Mouse (Mus musculus) subcutaneous adipose tissue, adult 2 months (tissue): ENCODE data around the gene Gm6465. TPM values are rescaled to one million over a fixed set of nuclear protein-coding genes. Genes with fewer than 3 reads are reported as not detected.

Experiments
- polyA plus RNA-seq: library from polyadenylated mRNA; depleted of rRNA; stranded (reverse); fragments of >200 nt; gene quantifications from 2 replicates; pipeline ENCODE4 v1.2.3, GENCODE M21; 2012; ENCODE audit warnings: low replicate concordance; rRNA removed

Gm6465 gene
- polyA plus RNA-seq, result not detected in 2 replicates

GRCm38 (mm10) chr5:11845239-11845638 lies at the start of gene Gm6465:
TSS of gene Gm6465 (plus strand) at chr5:11845539.

Other genes with a start within 250 kb of the Gm6465 start
- not detected in 2 replicates for gene Gm8922, start 163.6 kb upstream of the Gm6465 start, polyA plus RNA-seq
- gene Gm8926, start 75.0 kb upstream of the Gm6465 start, polyA plus RNA-seq, result not detected in 2 replicates
- gene 4933402N22Rik, start 72.5 kb downstream of the Gm6465 start, polyA plus RNA-seq, result not detected in 2 replicates